Mouse (Mus musculus): ENCODE measurements around the gene Wiz.

Wiz gene

GRCm38 (mm10) chr17:32378786-32379185 is 10.5 kb downstream of the Wiz start:
- no peak for DNase-seq (ENCODE audit: low spot score)

DNA sequence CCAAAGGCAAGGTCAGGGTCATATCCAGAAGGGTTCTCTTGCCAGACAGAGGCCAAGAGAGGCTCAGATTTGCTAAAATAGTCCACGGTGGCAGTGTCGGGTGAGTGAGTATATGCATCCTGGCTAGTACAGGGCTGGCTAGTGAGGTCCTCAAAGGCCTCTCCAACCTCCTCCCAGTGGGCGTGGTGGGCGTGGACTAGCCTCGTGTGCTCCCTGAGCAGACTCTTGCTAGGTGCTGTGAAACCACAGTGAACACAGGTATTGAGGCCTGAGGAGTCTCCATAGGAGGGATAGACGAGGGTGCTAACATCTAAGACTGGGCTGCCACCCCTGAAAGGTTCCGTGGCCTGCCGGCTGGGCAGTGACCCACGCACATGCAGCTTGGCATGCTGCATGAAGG is 12.1 kb downstream of the Wiz start:
- no peak for DNase-seq (ENCODE audit: low spot score)

- DNase-seq (ENCODE audit: low spot score), result no peak
Observed at GRCm38 (mm10) chr17:32376475-32376874, 12.8 kb downstream of the Wiz start.

- no peak for DNase-seq (ENCODE audit: low spot score)
Observed at GRCm38 (mm10) chr17:32368991-32369578, 20.2 kb downstream of the Wiz start.

DNA sequence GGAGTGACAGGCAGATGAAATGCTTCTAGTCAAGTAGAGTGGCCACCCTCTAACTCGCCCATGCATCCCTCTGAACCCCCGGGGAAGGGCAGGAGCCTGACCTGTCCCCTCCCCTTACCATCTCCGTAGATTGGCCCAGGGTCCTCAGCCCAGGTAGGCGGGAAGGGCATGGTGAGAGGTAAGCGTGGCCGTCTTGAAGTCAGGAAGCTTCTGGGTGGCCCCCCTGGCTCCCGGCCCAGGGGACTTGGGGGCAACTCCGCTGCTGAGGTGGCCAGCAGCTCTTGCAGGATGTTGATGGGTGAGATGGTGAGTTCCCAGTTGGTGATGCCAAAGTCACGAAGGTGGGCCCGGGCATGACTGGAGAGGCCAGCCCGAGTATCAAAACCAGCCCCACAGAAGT is 21.5 kb downstream of the Wiz start:
- DNase-seq (ENCODE audit: low spot score), result no peak

DNA sequence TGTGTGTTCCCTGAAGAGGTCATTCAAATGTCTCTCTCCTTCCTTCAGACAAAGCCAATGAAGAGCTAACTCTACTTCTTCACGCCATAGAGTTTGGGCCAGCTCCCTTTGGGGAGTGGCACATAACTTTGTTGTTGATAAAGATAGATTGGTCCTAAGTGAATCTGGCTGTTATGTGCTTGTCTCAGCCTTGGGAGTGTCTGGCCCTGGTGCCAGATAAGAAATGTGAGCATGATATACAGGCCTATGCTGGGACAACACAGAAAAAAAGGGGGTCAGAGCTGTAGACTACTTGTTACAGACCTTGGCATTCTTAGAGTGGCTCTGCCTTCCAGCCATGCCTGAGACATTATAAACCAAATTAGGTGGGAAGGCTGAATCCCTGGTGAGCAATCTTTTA is 23.9 kb downstream of the Wiz start:
- DNase-seq (ENCODE audit: low spot score), result no peak

DNA sequence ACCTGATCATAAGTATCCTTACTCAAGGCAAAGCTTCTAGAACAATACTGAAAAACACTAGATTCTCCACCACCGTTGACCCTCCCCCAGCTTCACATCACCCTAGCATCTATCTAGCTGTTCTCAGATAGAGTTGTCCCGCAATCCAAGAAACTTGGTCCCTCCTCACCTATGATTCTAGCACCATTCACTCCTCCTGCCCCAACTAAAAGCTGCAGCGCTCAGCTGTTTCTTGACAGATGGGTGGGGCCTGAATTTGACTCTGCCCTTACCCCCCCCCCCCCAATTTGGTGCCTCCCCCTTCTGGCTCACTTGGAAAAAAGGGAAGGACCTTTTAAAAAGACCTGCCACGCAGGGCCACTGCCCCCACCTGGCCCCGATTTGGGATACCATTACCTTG is 24.4 kb downstream of the Wiz start:
- DNase-seq (ENCODE audit: low spot score), result no peak

- peak; percentile 82 for DNase-seq (ENCODE audit: low spot score)
Observed at GRCm38 (mm10) chr17:32364331-32364730, 24.9 kb downstream of the Wiz start.

GRCm38 (mm10) chr17:32363821-32364301 is 25.4 kb downstream of the Wiz start:
- DNase-seq (ENCODE audit: low spot score), result no peak

DNA sequence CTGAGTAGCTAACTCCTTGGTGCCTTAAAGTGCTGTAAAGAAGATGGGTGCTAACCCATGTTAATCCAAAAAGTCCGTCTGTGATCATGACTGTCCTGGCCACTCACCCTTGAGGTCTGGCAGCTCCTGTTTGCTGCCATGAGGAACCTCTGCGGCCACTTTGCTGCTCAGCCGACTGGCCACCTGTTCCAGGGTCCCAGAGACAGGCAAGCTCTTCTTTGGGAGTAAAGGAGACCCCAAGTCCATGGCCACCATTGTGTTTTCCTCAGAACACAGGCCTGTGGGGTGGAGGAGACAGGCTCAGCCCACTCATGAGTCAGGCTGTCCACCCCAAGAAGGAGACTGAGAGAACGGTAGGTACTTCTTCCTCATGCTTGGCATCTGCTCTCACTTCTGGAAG is 26.6 kb downstream of the Wiz start:
- DNase-seq (ENCODE audit: low spot score), result no peak

DNA sequence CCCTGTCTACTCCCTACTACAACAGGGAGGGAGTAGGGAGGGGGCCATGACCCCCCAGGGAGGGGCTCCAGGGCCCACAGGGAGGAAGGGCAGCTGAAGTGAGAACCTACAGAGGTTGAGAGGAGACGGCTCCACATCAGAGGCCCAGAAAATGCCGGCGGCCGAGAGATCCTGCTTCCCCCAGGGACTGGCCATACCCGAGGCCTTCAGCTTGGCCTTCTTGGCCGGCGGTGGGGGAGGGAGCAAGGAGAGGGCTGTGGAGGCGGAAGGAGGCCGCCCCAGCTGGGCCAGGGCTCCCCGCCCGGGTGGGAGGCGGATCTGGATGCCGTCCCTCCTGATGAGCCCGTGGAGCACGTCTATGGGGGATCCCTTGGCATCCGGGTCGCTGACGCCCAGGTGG is 29.3 kb downstream of the Wiz start:
- DNase-seq (ENCODE audit: low spot score), result no peak

- no peak for DNase-seq (ENCODE audit: low spot score)
Observed at GRCm38 (mm10) chr17:32358943-32359340, 30.3 kb downstream of the Wiz start.

DNA sequence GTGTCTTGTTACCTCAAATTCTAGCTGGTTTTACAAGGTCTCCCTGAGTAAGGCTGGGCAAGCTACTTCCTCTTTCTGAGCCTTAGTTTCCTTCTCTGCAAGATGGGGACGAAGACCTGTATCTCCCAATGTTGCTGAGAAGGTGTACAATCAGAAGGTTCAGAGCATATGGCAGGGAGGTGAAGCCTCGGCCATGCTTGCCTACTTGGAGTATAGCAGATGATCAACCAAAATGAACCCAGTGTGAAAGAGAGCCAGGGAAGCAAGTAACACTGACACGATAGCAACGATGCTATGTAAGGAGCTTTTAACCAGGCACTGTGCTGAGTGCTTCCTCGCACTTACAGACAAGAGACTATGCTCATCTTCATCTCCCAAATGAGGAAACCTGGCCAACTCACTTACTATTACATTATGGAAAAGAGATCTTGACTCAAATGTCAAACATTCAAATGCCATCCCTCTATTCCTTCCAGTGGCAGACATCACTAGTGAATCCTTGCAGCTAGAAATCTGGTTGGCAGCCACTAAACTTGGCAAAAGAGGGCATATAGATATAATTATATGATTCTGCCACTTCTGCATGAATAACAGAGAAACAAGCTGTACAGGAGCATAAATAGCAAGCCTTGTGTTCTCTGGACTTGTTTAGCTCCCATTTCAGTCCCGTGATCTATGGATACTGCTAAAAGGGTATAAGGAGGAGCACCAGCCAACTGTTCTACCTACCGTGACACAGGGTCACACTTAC is 30.9 kb downstream of the Wiz start:
- no peak for DNase-seq (ENCODE audit: low spot score)

DNA sequence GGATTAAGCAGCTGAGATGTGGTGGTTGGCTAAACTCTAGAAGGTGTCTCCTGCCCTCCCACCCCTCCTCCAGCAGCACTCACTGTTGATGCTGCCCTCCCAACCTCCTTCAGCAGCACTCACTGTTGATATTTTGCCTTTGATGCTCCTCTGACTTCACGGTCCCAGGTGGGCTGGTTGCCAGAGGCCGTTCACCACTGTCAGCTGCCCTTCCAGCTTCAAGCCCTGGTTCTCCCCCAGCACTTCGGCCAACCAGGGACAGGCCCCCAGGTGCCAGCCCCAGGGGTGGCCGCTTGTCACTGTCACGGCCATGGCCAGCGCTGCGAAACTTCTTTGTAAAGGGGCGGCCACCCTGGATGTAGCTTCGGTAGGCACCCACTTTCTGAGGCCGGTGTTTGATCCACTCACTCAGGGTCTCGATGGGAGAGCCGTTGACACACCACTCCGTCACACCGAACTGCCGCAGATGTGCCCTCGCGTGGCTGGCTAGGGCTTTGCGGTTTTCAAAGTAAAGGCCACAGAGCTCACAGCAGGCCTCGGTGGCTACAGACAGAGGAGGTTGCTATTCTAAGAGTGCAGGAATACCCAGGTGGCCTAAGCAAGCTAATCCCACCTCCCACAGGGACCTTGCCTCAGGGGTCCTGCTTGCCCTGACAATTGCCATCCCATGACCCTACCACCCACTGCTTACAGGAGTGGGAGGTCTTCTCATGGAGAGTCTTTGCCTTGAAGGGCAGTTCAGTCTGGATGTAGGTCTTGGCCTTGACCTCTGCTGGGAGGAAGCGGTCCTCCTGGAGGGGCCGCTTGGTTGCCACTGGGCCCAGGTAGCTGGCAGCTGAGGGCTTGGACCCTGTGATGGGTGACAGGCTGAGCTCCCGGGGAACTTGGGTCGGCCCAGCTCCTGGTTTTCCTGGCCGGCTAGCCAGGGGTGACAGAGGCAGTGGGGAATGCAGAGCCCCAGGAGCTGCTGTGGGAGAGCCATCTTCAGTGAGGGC is 32.2 kb downstream of the Wiz start:
- no peak for DNase-seq (ENCODE audit: low spot score)

DNA sequence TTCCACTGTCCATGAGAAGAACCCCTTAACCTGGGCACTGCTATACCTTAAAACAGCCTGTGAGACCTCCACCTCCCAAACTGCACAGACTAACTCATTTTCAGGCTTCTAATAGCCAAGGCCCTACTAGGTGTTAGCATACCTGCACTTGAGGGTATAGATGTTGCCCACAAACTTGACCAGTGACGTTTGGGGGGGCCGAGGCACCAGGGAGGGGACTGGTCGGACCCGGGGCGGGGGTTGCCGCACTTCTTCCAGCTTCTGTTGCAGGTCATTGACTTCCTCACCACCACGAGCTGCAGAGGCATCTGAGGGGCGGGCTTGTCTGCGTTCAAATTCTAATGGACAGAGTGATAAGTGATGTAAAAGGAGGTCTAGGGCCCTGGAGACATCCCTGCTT is 33.0 kb downstream of the Wiz start:
- no peak for DNase-seq (ENCODE audit: low spot score)

GRCm38 (mm10) chr17:32355031-32355430 is 34.2 kb downstream of the Wiz start:
- DNase-seq (ENCODE audit: low spot score), result no peak

DNA sequence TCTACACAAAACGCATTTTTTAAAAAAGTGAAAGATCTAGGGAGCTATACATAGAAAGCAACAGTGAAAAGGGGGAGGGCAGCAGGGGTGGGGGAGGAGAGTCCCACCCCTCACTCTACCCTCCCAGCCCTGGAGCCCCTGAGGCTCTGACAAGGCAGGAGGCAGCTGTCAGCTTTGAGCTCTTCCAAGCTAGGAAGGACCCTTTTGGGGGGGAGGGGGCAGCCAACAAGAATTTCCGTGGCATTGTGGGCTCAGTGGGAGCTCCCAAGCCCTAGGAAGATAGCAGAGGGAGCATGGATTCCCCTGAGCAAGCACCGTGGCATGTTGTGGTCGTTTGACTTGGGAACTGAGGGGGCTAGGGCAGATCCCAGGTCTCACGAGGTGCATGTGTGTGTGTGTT is 35.0 kb downstream of the Wiz start:
- DNase-seq (ENCODE audit: low spot score), result no peak

DNA sequence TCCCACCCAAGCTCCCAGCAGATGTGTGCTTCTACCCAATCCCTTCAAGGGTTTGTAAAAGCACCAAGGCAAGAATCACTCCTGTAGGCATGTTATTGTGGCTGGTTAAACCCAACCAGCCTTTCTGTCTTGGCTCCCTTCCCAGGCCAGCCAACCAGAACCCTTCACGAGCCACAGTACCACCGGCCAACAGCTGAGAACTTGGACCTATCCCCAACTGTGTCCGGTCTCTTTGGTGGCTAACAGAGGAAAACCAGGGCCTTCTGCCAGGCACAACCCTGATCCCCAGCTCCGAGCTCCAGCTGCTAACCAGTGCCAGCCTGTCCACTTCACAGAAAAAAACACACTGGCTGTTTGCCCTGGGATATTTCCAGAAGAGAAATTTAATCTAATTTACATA is 35.5 kb downstream of the Wiz start:
- no peak for DNase-seq (ENCODE audit: low spot score)

- DNase-seq (ENCODE audit: low spot score), result no peak
Observed at GRCm38 (mm10) chr17:32351726-32352125, 37.5 kb downstream of the Wiz start.

DNA sequence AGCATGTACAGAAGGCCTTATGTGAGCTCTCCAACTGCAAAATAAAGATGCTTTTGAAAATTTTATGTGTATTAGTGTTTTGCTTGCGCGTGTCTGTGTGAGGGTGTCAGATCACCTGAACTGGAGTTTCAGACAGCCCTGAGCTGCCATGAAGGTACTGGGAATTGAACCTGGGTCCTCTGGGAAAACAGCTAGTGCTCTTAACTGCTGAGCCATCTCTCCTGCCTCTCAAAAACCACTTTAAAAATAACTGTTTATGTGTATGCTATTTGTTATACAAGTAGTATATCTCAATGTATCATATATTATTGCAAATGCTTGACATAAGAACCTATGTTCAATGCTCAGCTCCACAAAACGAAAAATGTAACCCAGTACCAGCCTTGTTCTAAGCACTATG is 38.0 kb downstream of the Wiz start:
- DNase-seq (ENCODE audit: low spot score), result no peak

GRCm38 (mm10) chr17:32350382-32350983 is 38.8 kb downstream of the Wiz start, which contains the start of gene Akap8l:
Gene Akap8l (minus strand): TSS chr17:32350607.
- DNase-seq (ENCODE audit: low spot score), result peak; percentile 95

- DNase-seq (ENCODE audit: low spot score), result no peak
Observed at GRCm38 (mm10) chr17:32349851-32350381, 39.3 kb downstream of the Wiz start.

Measured in T-cell, adult 2 months (primary cell).